Mouse (Mus musculus): Measurements from ENCODE around the gene Ddc.

Gene Ddc

GRCm38 (mm10) chr11:11897645-11898357 is at the start of gene Ddc:
Gene Ddc (minus strand): TSS chr11:11898144.
- no peak for DNase-seq (ENCODE audit: low spot score in 2 of 2)

GRCm38 (mm10) chr11:11945766-11946165 is 47.8 kb upstream of the Ddc start:
- DNase-seq (ENCODE audit: low spot score in 2 of 2), result no peak

- DNase-seq (ENCODE audit: low spot score in 2 of 2), result no peak
These were observed 46.9 kb upstream of the Ddc start for GRCm38 (mm10) chr11:11944814-11945213.

- no peak for DNase-seq (ENCODE audit: low spot score in 2 of 2)
These were observed 46.1 kb upstream of the Ddc start for GRCm38 (mm10) chr11:11944082-11944349.

- DNase-seq (ENCODE audit: low spot score in 2 of 2), result no peak
These were observed 45.5 kb upstream of the Ddc start for GRCm38 (mm10) chr11:11943240-11944081.

- no peak for DNase-seq (ENCODE audit: low spot score in 2 of 2)
These were observed 44.6 kb upstream of the Ddc start for GRCm38 (mm10) chr11:11942320-11943217.

GRCm38 (mm10) chr11:11940833-11941681 is 43.1 kb upstream of the Ddc start:
- DNase-seq (ENCODE audit: low spot score in 2 of 2), result no peak

GRCm38 (mm10) chr11:11939611-11940010 is 41.7 kb upstream of the Ddc start:
- no peak for DNase-seq (ENCODE audit: low spot score in 2 of 2)

- DNase-seq (ENCODE audit: low spot score in 2 of 2), result no peak
These were observed 40.6 kb upstream of the Ddc start for GRCm38 (mm10) chr11:11938591-11938990.

- DNase-seq (ENCODE audit: low spot score in 2 of 2), result no peak
These were observed 39.5 kb upstream of the Ddc start for GRCm38 (mm10) chr11:11937340-11938030.

GRCm38 (mm10) chr11:11934808-11935207 is 36.9 kb upstream of the Ddc start:
- DNase-seq (ENCODE audit: low spot score in 2 of 2), result no peak

GRCm38 (mm10) chr11:11932102-11932789 is 34.3 kb upstream of the Ddc start:
- no peak for DNase-seq (ENCODE audit: low spot score in 2 of 2)

- no peak for DNase-seq (ENCODE audit: low spot score in 2 of 2)
These were observed 33.7 kb upstream of the Ddc start for GRCm38 (mm10) chr11:11931688-11932087.

- DNase-seq (ENCODE audit: low spot score in 2 of 2), result no peak
These were observed 32.6 kb upstream of the Ddc start for GRCm38 (mm10) chr11:11930527-11930926.

- DNase-seq (ENCODE audit: low spot score in 2 of 2), result no peak
These were observed 31.1 kb upstream of the Ddc start for GRCm38 (mm10) chr11:11929059-11929458.

GRCm38 (mm10) chr11:11928586-11928985 is 30.6 kb upstream of the Ddc start:
- DNase-seq (ENCODE audit: low spot score in 2 of 2), result no peak

- DNase-seq (ENCODE audit: low spot score in 2 of 2), result no peak
These were observed 26.0 kb upstream of the Ddc start for GRCm38 (mm10) chr11:11923900-11924299.

GRCm38 (mm10) chr11:11923345-11923744 is 25.4 kb upstream of the Ddc start:
- DNase-seq (ENCODE audit: low spot score in 2 of 2), result no peak

- DNase-seq (ENCODE audit: low spot score in 2 of 2), result no peak
These were observed 24.2 kb upstream of the Ddc start for GRCm38 (mm10) chr11:11922106-11922505.
